Mouse (Mus musculus) forebrain, embryonic 11.5 days (tissue): ENCODE results near the gene Wnt5b. TPM values are rescaled to one million over a fixed set of nuclear protein-coding genes. Genes with fewer than 3 reads are reported as not detected.

Source experiments
- ATAC-seq: fragments of 200-750 bp; cut with Nextera tagmentation; replicated peaks from 2 replicates; pipeline ENCODE4 v1.8.0; 2017; ENCODE audit warnings: moderate TSS enrichment; ENCODE audit not compliant: low FRiP score
- DNase-seq: peaks from one replicate; pipeline ENCODE4 v3.0.0-alpha.2; 2017; ENCODE audit warnings: low spot score
- H3K27ac ChIP-seq: fragments of 300-500 bp; sonication (generic); 2 replicates; pipeline ENCODE4 v1.5.1; 2014; ENCODE audit warnings: low read depth, low read length
- H3K27me3 ChIP-seq: fragments of 300-500 bp; sonication (generic); 2 replicates; pipeline ENCODE4 v1.6.1; 2014; ENCODE audit warnings: mild to moderate bottlenecking, low read length, mixed read lengths; ENCODE audit not compliant: control insufficient read depth, insufficient read depth
- H3K36me3 ChIP-seq: fragments of 300-500 bp; sonication (generic); 2 replicates; pipeline ENCODE4 v1.6.1; 2014; ENCODE audit warnings: mild to moderate bottlenecking, low read length, moderate library complexity, mixed read lengths; ENCODE audit not compliant: control insufficient read depth, insufficient read depth
- H3K4me1 ChIP-seq: fragments of 300-500 bp; sonication (generic); replicated peaks from 2 replicates; pipeline ENCODE4 v1.6.1; 2014; ENCODE audit warnings: low read length, mixed read lengths; ENCODE audit not compliant: control insufficient read depth, insufficient read depth
- H3K4me2 ChIP-seq: fragments of 300-500 bp; sonication (generic); 2 replicates; pipeline ENCODE4 v1.6.1; 2014; ENCODE audit warnings: low read depth, mild to moderate bottlenecking, low read length, moderate library complexity, mixed read lengths; ENCODE audit not compliant: severe bottlenecking
- H3K4me3 ChIP-seq: fragments of 300-500 bp; sonication (generic); 2 replicates; pipeline ENCODE4 v1.5.1; 2014; ENCODE audit warnings: low read depth, low read length
- H3K9ac ChIP-seq: fragments of 300-500 bp; sonication (generic); 2 replicates; pipeline ENCODE4 v1.6.1; 2014; ENCODE audit warnings: low read length
- H3K9me3 ChIP-seq: fragments of 300-500 bp; sonication (generic); 2 replicates; pipeline ENCODE4 v1.6.1; 2016; ENCODE audit warnings: low read length, mixed read lengths; ENCODE audit not compliant: control insufficient read depth
- WGBS: fragments of 180-500 bp; shearing (Covaris S2); extraction: QIAGEN DNeasy Blood & Tissue Kit; methylation state at CpG from one replicate; pipeline ENCODE4 v1.1.7; 2014; 5-methylcytosine and 5-hydroxymethylcytosine counted together
- polyA plus RNA-seq: library from polyadenylated mRNA; unstranded; fragments of >200 nt; fragmentation: Nextera tagmentation; extraction: Ambion mirVana; gene quantifications from 2 replicates; pipeline ENCODE4 v1.2.1, GENCODE M21; 2014

Gene Wnt5b
- polyA plus RNA-seq, 1 experiment from 2014 or later = 14.5 TPM

DNA sequence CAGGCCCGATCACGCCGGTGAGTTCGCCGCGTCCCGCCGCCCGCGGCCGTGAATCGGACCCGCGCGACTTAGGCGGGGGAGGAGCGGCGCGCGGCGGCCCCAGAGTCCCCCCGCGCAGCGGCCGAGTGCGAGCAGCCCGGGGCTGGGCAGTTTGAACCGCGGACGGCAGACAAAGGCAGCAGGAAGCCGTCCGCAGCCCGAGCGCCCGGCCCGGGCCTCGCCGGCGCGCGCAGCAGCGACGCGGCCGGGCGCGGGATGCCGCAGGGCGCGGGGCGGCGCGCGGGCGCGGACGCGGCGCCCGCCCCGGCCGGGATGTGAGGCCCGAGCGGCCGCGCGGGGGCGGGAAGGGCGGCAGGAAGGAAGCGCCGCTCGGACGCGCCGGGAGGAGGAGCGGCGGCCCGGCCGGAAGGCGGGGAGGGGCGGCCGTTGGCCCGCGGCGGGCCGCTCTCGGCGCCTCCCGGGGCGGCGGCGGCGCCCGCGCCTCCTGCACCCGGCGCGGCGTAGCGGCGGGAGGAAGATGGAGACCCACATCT lies 64.7 kb downstream of the Wnt5b start, which contains the start of gene Fbxl14:
Gene Fbxl14, plus strand, starts transcription at position 326 of the 533 bp plus-strand sequence.
- Histone ChIP-seq H3K27me3 (no peaks in the 10 kb centered on the region), H3K4me3 (peak within 1 kb of the TSS; percentile 92), H3K4me2 (peak within 1 kb of the TSS; percentile 94), H3K27ac (peak within 1 kb of the TSS; percentile 98), H3K36me3 (no peaks in the 10 kb centered on the region), H3K9me3 (no peaks in the 10 kb centered on the region), H3K4me1 (peaks cover 17% of the 10 kb centered on the region), H3K9ac (peak within 1 kb of the TSS; percentile 95)
- ATAC-seq (peak; percentile 81), DNase-seq (no peak)
- under 1% methylated on average over 89 of the region's 101 CpGs for WGBS

DNA sequence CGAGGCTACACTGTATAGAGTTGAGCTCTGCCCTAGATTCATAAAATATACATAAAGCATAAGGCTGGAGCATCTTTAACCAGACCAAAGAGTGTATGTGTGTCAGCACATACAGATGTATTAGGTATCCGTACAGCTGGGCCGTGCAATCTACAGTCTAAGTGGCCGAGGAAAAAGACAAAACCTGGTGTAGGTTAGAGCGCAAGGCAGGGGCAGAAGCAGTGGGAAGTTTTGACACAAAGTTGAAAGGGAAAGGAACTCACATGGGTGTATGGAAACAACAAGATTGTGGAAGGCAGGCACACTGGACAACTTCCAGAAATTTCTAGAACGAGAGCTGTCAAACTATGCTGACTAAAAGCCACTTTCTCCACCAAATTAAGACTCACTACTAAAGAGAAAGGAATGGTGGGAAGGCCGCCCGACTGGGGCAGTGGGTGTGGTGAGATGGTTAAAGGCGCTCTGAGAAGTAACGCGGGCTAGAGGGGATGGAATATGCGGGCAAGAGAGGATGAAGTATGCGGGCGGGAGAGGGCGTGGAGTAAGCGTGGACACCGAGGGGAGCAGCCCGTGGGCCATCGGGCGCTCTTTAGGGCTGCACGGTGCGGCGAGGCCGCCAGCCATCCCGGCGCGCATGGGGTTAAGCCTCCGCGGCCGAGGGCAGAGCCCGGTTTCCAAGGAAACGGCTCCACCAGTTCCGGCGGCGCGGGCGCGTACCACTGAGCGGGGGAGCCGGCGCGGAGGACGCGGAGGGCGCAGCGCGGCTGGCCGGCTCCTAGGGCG lies 65.4 kb downstream of the Wnt5b start:
- peaks cover 13% of the 10 kb centered on the region for H3K4me1 ChIP-seq
- ATAC-seq = peak; percentile 92
- WGBS = 4% methylated on average over 28 of the region's 49 CpGs
- peak; percentile 95 for DNase-seq
- H3K9me3 ChIP-seq = no peaks in the 10 kb centered on the region
- H3K36me3 ChIP-seq = no peaks in the 10 kb centered on the region
- peak overlapping the region; percentile 52 for H3K4me2 ChIP-seq
- peak overlapping the region; percentile 98 for H3K27ac ChIP-seq
- H3K9ac ChIP-seq = peak overlapping the region; percentile 95
- peak overlapping the region; percentile 92 for H3K4me3 ChIP-seq
- no peaks in the 10 kb centered on the region for H3K27me3 ChIP-seq

DNA sequence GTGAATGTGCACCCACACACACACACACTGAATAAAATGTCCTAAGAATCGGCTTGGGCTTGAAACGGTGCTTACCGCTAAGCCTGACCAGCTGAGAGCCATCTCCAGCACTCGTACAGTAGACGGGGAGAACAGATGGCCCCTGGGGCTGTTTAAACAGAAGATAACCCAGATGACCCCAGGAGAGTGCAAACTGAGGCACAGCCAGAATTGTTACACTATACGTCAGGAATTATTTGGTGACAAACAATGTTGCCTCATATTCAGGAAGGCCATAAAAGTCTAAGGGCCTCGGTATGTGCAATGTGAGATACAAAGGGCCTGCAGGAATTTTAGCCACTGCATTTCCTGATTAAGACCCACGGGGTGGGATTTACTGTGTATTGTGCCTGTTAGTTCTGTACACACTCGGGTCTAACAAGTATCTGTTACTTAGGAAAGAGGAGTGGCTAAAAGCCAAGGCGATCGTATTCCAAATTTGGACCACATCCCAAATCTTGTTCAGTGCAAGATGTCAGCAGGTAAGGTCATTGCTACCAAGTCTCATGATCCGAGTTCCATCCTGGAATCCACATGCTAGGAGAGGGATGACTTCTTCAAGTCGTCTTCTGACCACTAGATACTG lies 66.3 kb downstream of the Wnt5b start:
- Histone ChIP-seq H3K9me3 (no peaks in the 10 kb centered on the region), H3K4me3 (no peak overlapping the region), H3K4me2 (no peak overlapping the region), H3K27ac (no peak overlapping the region), H3K27me3 (no peaks in the 10 kb centered on the region), H3K9ac (no peak overlapping the region), H3K36me3 (no peaks in the 10 kb centered on the region), H3K4me1 (peaks cover 3% of the 10 kb centered on the region; the same call in 1 of the 2 replicates)
- 65% methylated on average over 13 of the region's 13 CpGs for WGBS
- ATAC-seq = no peak
- no peak for DNase-seq

DNA sequence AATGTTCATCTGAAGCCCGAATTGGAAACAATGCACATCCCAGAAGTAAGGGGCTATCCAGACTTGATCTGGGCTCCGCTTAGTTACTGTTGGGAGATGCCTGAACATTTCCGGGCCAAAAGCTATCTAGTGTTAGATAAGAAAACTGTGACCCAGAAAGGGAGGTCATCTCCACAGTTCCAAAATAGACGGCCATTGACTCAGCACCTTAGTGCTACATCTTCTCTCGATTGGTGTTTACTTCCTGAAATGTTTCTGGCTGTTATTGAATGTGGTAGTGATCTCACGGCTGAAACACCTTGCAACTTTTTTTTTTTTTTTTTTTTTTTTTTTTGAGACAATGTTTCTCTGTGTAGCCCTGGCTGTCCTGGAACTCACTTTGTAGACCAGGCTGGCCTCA lies 68.2 kb downstream of the Wnt5b start:
- no peak overlapping the region for H3K27ac ChIP-seq
- no peak overlapping the region for H3K9ac ChIP-seq
- WGBS = 88% methylated on average over 6 of the region's 6 CpGs
- H3K27me3 ChIP-seq = no peaks in the 10 kb centered on the region
- DNase-seq = no peak
- H3K9me3 ChIP-seq = no peaks in the 10 kb centered on the region
- H3K4me2 ChIP-seq = no peak overlapping the region
- ATAC-seq = no peak
- no peaks in the 10 kb centered on the region for H3K36me3 ChIP-seq
- H3K4me1 ChIP-seq = peaks cover 2% of the 10 kb centered on the region; the same call in 1 of the 2 replicates
- no peak overlapping the region for H3K4me3 ChIP-seq

DNA sequence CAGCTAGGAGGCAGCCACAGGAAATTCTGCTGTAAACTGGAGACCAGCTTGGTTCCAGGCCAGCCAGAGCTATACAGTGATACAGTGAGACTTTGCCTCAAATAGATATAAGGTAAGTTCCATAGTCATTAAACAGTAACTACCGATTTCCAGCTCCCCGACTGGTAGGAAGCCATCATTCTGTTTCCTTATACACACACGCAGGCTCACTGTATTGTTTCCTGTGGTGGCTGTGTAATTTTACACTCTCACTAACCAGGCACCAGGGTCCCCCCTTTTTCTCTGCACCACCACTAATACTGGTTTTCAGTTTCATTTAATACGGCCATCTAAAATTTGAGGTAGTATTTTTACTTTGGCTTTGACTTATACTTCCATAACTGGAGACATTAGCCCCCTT lies 70.2 kb downstream of the Wnt5b start:
- Histone ChIP-seq H3K27me3 (no peaks in the 10 kb centered on the region), H3K4me1 (peaks cover 2% of the 10 kb centered on the region; the same call in 1 of the 2 replicates), H3K9ac (no peak overlapping the region), H3K36me3 (no peaks in the 10 kb centered on the region), H3K27ac (no peak overlapping the region), H3K9me3 (no peaks in the 10 kb centered on the region), H3K4me3 (no peak overlapping the region), H3K4me2 (no peak overlapping the region)
- 91% methylated on average over 4 of the region's 4 CpGs for WGBS
- DNase-seq (no peak), ATAC-seq (no peak)

DNA sequence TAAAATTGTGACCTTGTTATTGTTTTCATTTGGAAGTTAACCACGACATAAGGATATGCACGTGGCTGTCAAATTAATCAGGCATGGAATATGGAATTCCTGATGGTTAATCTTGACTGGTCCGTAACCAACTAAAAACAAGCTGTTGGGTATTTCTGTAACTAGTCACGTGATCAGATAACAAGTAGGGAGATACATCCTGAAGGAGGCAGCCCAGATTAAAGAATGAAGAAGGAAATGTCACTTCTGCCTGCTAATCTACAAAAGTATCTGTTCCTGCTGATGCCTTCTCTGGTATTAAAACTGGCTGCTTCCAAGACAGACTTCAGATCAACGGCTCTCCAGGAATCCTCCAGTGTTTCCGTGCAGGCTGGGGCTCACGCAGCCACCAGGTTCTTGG lies 70.7 kb downstream of the Wnt5b start:
- Histone ChIP-seq H3K9me3 (no peaks in the 10 kb centered on the region), H3K9ac (no peak overlapping the region), H3K4me3 (no peak overlapping the region), H3K4me1 (peaks cover 2% of the 10 kb centered on the region; the same call in 1 of the 2 replicates), H3K36me3 (no peaks in the 10 kb centered on the region), H3K4me2 (no peak overlapping the region), H3K27ac (no peak overlapping the region), H3K27me3 (no peaks in the 10 kb centered on the region)
- ATAC-seq (no peak), DNase-seq (no peak)
- 87% methylated on average over 7 of the region's 7 CpGs for WGBS

DNA sequence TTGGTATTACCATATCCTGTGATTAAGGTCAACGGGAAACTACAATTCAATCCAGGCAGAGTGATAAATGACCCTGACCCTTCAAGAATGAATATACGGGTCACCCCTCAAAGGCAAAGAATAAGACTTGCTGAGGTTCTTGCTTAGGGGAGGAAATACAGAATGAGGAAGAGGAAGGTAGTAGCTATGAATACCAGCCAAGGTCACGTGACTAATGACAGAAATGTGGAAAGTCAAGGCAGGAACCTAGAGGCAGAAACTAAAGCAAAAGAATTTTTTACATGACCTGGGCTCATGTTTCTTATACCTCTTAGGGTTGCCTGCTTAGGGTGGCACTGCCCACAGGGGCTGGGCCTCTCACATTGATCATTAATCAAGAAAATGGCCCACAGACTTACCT lies 71.4 kb downstream of the Wnt5b start:
- DNase-seq = no peak
- 92% methylated on average over 3 of the region's 3 CpGs for WGBS
- Histone ChIP-seq H3K4me1 (no peaks in the 10 kb centered on the region; the same call in 1 of the 2 replicates), H3K36me3 (no peaks in the 10 kb centered on the region), H3K4me3 (no peak overlapping the region), H3K9me3 (no peaks in the 10 kb centered on the region), H3K27ac (no peak overlapping the region), H3K27me3 (no peaks in the 10 kb centered on the region), H3K4me2 (no peak overlapping the region), H3K9ac (no peak overlapping the region)
- ATAC-seq = no peak

DNA sequence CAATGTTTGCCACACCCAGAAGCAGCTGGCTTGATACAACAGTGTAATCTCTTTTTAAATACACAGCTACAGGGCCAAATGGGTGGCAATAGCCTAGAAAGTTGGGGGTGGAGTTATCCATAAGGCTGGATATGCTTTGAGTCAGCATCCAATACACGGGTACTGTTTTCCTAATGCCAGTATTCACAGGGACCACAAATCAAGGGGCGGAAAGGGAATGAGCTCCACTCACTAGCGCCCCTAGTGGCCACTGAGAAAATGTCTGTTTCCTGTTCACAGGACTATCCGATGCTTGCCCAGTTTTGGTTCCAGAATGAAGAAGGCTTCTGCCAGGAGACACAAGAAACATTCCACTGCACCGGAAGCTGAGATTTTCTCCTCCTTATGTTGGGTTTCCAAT lies 72.0 kb downstream of the Wnt5b start:
- no peaks in the 10 kb centered on the region for H3K27me3 ChIP-seq
- no peak overlapping the region for H3K27ac ChIP-seq
- no peaks in the 10 kb centered on the region for H3K4me1 ChIP-seq
- 35% methylated on average over 5 of the region's 5 CpGs for WGBS
- H3K4me3 ChIP-seq = no peak overlapping the region
- no peaks in the 10 kb centered on the region for H3K36me3 ChIP-seq
- H3K4me2 ChIP-seq = no peak overlapping the region
- H3K9ac ChIP-seq = no peak overlapping the region
- DNase-seq (peak; percentile 81), ATAC-seq (no peak; the same call in 1 of the 2 replicates)
- H3K9me3 ChIP-seq = no peaks in the 10 kb centered on the region
